Mouse (Mus musculus) midbrain, postnatal 0 days (tissue): Measurements from ENCODE around the gene Gna15. TPM values are rescaled to one million over a fixed set of nuclear protein-coding genes. Genes with fewer than 3 reads are reported as not detected.

Experiments used
- ATAC-seq: fragments of 200-750 bp; cut with Nextera tagmentation; 2 replicates; pipeline ENCODE4 v1.8.0; 2017; ENCODE audit warnings: moderate number of reproducible peaks, mild to moderate bottlenecking, moderate TSS enrichment, moderate library complexity; ENCODE audit not compliant: low FRiP score
- DNase-seq: peaks from one replicate; pipeline ENCODE4 v3.0.0-alpha.2; 2015; ENCODE audit warnings: low spot score
- H3K27ac ChIP-seq: fragments of 300-500 bp; sonication (generic); 2 replicates; pipeline ENCODE4 v1.5.1; 2014; ENCODE audit warnings: low read depth, mild to moderate bottlenecking, low read length, mixed read lengths
- H3K27me3 ChIP-seq: fragments of 300-500 bp; sonication (generic); 2 replicates; pipeline ENCODE4 v1.6.1; 2014; ENCODE audit warnings: low read length, control low read depth, mixed read lengths; ENCODE audit not compliant: insufficient read depth
- H3K36me3 ChIP-seq: fragments of 300-500 bp; sonication (generic); 2 replicates; pipeline ENCODE4 v1.6.1; 2014; ENCODE audit warnings: low read length, control low read depth, mixed read lengths; ENCODE audit not compliant: insufficient read depth
- H3K4me1 ChIP-seq: fragments of 300-500 bp; sonication (generic); 2 replicates; pipeline ENCODE4 v1.6.1; 2014; ENCODE audit warnings: mild to moderate bottlenecking, control low read depth, antibody characterized with exemption, low read length, mixed read lengths; ENCODE audit not compliant: insufficient read depth
- H3K4me2 ChIP-seq: fragments of 300-500 bp; sonication (generic); 2 replicates; pipeline ENCODE4 v1.6.1; 2014; ENCODE audit warnings: low read depth, mild to moderate bottlenecking, low read length, mixed read lengths; ENCODE audit not compliant: poor library complexity, severe bottlenecking
- H3K4me3 ChIP-seq: fragments of 300-500 bp; sonication (generic); 2 replicates; pipeline ENCODE4 v1.5.1; 2014; ENCODE audit warnings: low read depth, mild to moderate bottlenecking, low read length, moderate library complexity
- H3K9ac ChIP-seq: fragments of 300-500 bp; sonication (generic); replicated peaks from 2 replicates; pipeline ENCODE4 v1.6.1; 2014; ENCODE audit warnings: mild to moderate bottlenecking, low read length, moderate library complexity, mixed read lengths; ENCODE audit not compliant: poor library complexity, severe bottlenecking
- H3K9me3 ChIP-seq: fragments of 300-500 bp; sonication (generic); 2 replicates; pipeline ENCODE4 v1.6.1; 2016; ENCODE audit warnings: low read length, control low read depth
- CTCF ChIP-seq: IDR thresholded peaks from 2 replicates; pipeline ENCODE4 v1.5.1; 2016; ENCODE audit warnings: antibody characterized with exemption, mild to moderate bottlenecking
- WGBS: fragments of 180-500 bp; shearing (Covaris S2); extraction: QIAGEN DNeasy Blood & Tissue Kit; methylation state at CpG from one replicate; pipeline ENCODE4 v1.1.7; 2014; 5-methylcytosine and 5-hydroxymethylcytosine counted together
- polyA plus RNA-seq: library from polyadenylated mRNA; unstranded; fragments of >200 nt; fragmentation: Nextera tagmentation; extraction: Ambion mirVana; gene quantifications from 2 replicates; pipeline ENCODE4 v1.2.1, GENCODE M21; 2015
- total RNA-seq: library from RNA; depleted of rRNA; stranded (reverse); fragments of >200 nt; gene quantifications from 2 replicates; pipeline ENCODE4 v1.2.3, GENCODE M21; 2014

Gene Gna15
- total and polyA plus RNA-seq, 2 experiments from 2014 or later: 1.2 to 2.1 TPM

DNA sequence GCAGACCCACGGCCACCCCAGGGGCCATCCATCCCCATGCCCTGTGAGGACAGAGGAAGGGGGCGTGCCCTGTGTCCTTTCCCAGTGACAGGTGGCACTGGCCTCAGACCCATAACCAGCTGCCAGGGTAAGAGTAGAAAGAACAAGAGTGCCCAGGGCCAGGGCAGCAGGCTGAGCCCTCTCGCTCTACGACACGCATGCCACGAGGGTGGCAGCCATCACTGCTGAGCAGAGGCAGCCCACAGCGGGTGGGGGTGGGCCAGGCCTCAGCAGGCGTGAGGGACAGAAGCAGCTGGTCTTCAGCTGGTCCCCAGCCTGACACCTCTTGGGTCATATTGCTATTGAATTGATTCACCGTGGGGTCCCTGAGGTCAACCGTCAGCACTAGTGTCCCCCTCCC lies 37.5 kb downstream of the Gna15 start:
- TF ChIP-seq CTCF: no peak
- no peak for ATAC-seq
- Histone ChIP-seq H3K27me3 (no peaks in the 10 kb centered on the region), H3K4me1 (peaks cover 15% of the 10 kb centered on the region), H3K4me3 (no peak overlapping the region), H3K4me2 (no peak overlapping the region), H3K36me3 (peaks cover 49% of the 10 kb centered on the region), H3K9me3 (no peaks in the 10 kb centered on the region), H3K9ac (no peak overlapping the region), H3K27ac (no peak overlapping the region)
- DNase-seq: no peak
- 89% methylated on average over 10 of the region's 10 CpGs for WGBS

DNA sequence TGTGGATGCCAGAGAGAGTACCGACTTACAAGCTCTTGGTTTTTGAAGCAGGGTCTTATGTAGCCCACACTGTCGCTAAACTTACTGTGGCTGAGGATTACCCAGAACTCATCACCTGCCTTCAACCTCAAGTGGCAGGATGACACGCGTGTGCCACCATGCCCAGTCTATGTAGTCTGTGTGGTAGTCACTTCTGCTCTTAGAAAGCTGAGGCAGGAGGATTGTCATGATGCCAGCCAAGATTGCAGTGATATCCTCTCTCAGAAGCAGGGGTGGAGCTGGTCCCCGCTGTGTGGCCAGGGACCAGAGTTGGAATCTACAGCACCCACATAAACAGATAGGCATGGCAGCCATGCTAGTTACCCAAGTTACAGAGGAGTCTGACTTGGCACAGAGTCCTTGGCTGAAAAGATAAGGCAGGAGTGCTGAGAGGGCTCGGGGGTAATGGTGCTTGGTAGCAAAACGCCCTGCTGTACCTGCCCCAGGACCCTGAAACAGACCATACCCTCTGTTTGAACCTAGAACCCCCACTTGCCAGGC lies 38.5 kb downstream of the Gna15 start:
- Histone ChIP-seq H3K4me2 (no peak overlapping the region), H3K4me1 (peaks cover 15% of the 10 kb centered on the region), H3K9ac (no peak overlapping the region), H3K9me3 (no peaks in the 10 kb centered on the region), H3K27me3 (no peaks in the 10 kb centered on the region), H3K27ac (peak overlapping the region; percentile 57; the same call in 1 of the 2 replicates), H3K36me3 (peaks cover 40% of the 10 kb centered on the region), H3K4me3 (no peak overlapping the region)
- no peak for TF ChIP-seq CTCF
- ATAC-seq (no peak), DNase-seq (no peak)
- 76% methylated on average over 7 of the region's 7 CpGs for WGBS

DNA sequence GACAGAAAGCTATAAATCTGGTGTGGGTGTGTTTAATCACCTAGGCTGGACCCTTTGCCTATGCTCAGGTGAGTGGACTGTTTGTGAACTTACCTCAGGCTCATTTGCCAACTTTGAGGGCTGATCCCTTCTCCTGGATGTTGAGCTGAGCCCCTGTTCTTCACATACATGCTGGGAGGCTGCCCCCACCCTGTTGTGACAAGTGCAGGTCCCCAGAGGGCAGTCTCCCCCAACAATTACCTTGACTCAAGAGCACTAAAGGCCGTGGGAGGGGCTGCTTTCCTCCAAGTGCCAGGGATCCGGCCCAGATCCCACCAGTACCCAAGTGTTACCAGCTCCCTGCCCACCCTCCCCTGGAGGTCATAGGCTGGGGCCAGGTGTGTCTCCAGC lies 39.0 kb downstream of the Gna15 start:
- peak; percentile 27; the same call in 1 of the 2 replicates for TF ChIP-seq CTCF
- ATAC-seq (no peak), DNase-seq (peak; percentile 21)
- Histone ChIP-seq H3K4me2 (no peak overlapping the region), H3K27ac (peak overlapping the region; percentile 69), H3K9me3 (no peaks in the 10 kb centered on the region), H3K36me3 (peaks cover 35% of the 10 kb centered on the region), H3K4me3 (no peak overlapping the region), H3K9ac (no peak overlapping the region), H3K27me3 (no peaks in the 10 kb centered on the region), H3K4me1 (peaks cover 20% of the 10 kb centered on the region)
- 30% methylated on average over 2 of the region's 2 CpGs for WGBS

GRCm38 (mm10) chr10:81484441-81485059 lies 39.5 kb downstream of the Gna15 start:
- H3K4me1 ChIP-seq: peaks cover 24% of the 10 kb centered on the region
- H3K4me3 ChIP-seq: no peak overlapping the region
- peaks cover 30% of the 10 kb centered on the region for H3K36me3 ChIP-seq
- ATAC-seq: 0 out of 2 replicates have a peak, but pooled peaks have one; percentile 4
- H3K9ac ChIP-seq: peak overlapping the region; percentile 46; the same call in 1 of the 2 replicates
- H3K9me3 ChIP-seq: no peaks in the 10 kb centered on the region
- peak; percentile 50 for DNase-seq
- no peak overlapping the region for H3K4me2 ChIP-seq
- no peaks in the 10 kb centered on the region for H3K27me3 ChIP-seq
- 41% methylated on average over 6 of the region's 6 CpGs for WGBS
- H3K27ac ChIP-seq: peak overlapping the region; percentile 69
- no peak for TF ChIP-seq CTCF

DNA sequence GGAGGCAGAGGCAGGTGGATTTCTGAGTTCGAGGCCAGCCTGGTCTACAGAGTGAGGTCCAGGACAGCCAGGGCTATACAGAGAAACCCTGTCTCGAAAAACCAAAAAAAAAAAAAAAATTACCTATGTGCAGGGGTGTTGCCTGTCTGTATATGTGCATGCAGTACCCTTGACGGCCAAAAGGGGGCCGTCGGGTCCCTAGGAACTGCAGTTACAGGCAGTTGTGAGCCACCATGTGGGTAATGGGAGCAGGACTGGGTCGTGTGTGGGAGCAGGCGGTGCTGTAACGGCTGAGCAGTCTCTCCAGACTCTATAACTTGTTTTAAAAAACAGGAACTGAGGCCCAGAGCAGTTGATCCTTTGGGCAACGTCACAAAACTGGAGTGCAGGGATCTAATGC lies 40.0 kb downstream of the Gna15 start:
- Histone ChIP-seq H3K27me3 (no peaks in the 10 kb centered on the region), H3K9me3 (no peaks in the 10 kb centered on the region), H3K36me3 (peaks cover 26% of the 10 kb centered on the region), H3K4me2 (no peak overlapping the region), H3K27ac (peak overlapping the region; percentile 69), H3K9ac (no peak overlapping the region), H3K4me3 (no peak overlapping the region), H3K4me1 (peaks cover 24% of the 10 kb centered on the region)
- TF ChIP-seq CTCF: peak; percentile 76
- no peak for ATAC-seq
- 12% methylated on average over 8 of the region's 9 CpGs for WGBS
- DNase-seq: peak; percentile 70

GRCm38 (mm10) chr10:81482533-81482889 lies 41.5 kb downstream of the Gna15 start, which contains the start of gene Celf5:
TSS of gene Celf5 (minus strand) at chr10:81482709.
- Histone ChIP-seq H3K9me3 (no peaks in the 10 kb centered on the region), H3K4me3 (peak within 1 kb of the TSS; percentile 73), H3K9ac (peak within 1 kb of the TSS; percentile 91), H3K4me1 (peaks cover 24% of the 10 kb centered on the region), H3K36me3 (peaks cover 11% of the 10 kb centered on the region), H3K4me2 (peak within 1 kb of the TSS; percentile 73), H3K27ac (peak within 1 kb of the TSS; percentile 91), H3K27me3 (no peaks in the 10 kb centered on the region)
- DNase-seq (peak; percentile 63), ATAC-seq (peak; percentile 57)
- TF ChIP-seq CTCF: peak; percentile 79
- WGBS: under 1% methylated on average over 34 of the region's 36 CpGs
